Mouse (Mus musculus) stomach, postnatal 0 days (tissue): ENCODE measurements around the gene C1qtnf7.

Experiments
- CTCF ChIP-seq: IDR thresholded peaks from 2 replicates; pipeline ENCODE4 v1.5.1; 2016; ENCODE audit warnings: antibody characterized with exemption, low read depth, mild to moderate bottlenecking, moderate library complexity
- EP300 ChIP-seq: optimal IDR thresholded peaks from 2 replicates; pipeline ENCODE3; 2016; ENCODE audit warnings: antibody characterized with exemption

DNA sequence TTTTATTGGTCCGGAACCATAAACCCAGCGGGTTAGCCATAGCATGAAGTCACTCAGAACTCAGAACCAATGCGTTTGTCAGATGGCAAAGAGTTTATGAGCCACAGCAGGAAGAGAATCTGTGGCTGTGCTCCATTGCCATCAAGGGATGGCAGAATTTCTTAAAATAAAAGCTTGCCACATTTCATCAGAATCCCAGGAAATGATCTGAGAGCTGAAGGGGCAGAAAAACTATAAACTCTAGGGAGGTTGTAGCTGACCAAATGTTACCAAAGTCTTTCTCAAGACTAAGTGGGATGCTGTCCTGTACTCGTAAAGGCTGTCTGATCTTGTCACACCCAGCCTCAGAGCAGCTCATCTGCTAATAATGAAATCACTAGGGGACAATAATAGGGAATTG lies 110.1 kb downstream of the C1qtnf7 start:
- TF ChIP-seq EP300 (no peak), CTCF (no peak)
